Mouse (Mus musculus): Measurements from ENCODE around the gene Arhgap40. TPM values are rescaled to one million over a fixed set of nuclear protein-coding genes. Genes with fewer than 3 reads are reported as not detected.

The Arhgap40 gene
- polyA plus RNA-seq (2017; shearing (Covaris generic)), result not detected

DNA sequence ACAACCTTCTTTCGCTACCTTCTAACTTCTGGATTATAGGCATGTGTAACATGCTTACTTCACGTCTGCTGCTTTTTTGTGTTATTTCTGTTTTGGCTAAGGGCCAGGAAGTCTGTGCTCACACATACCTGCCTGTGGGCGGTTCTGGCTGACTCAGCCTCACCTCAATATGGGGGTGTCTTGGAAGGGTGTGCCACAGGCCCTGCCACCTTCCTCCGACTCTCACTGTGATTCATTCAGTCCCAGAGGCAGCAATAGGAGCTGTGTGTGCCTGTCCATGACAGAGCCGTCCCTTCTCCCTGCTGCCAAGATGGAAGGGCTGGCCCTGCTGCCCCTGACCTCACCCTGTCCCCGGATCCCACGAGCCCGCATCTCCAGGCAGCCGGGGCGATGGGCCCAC, at the start of gene Arhgap40:
TSS of gene Arhgap40 (plus strand) at position 269 of the 400 bp plus-strand sequence.
- no peak for ATAC-seq

DNA sequence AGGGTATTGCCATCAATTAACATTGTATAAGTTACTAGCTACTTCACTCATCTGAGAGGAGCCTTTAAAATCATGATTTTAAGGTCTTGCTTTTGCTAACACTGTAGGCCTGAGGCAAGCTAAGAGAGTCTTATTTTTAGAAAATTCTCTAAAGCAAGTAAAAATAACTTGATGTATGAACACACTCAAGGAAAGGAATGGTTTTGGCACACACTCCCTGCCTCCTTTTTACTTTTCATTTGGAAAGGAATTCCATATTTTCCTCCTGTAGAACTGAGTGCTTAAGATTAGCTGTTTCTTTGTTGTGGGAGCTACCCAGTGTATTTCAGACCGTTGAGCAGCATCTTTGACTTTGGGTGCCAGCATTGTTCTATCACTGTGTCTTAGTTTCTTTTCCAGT, 38.4 kb upstream of the Arhgap40 start:
- no peak for ATAC-seq

DNA sequence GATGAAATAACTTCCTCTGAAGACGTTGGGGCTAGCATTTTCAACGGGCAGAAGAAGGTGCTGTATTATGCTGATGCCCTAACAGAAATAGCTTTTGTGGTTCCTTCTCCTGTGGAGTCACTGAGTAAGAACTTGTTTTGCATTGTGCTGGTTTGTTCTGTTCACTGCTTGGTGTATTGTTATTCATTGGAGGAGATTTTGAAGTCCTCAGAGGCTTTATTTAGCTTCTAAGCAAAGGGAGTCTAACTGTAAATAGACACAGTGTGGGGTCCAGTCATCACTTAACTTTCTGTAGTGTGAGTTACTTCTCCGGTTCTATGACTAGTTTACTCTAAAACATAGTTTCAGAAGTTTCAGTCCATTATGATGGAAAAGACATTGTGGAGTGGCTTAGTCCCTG, 35.0 kb upstream of the Arhgap40 start:
- ATAC-seq, result no peak

DNA sequence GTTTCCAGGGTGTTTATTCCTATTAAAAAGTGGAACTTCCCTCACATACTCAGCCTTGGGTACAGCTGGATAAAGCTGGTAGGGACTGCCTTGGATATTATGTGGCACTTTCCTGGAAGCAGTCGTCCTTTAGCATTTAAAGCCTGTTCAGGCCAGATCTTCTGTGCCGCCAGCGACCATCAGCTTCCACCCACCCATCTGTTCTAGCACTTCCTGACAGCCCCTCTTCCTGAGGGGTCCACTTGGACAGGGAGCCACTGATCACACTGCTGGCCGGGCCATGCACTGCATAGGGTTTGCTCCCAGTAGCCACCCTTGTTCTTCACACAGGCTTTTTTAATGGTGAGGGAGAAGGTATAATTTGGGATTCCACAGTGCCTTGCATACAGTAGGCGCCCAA, 14.1 kb upstream of the Arhgap40 start:
- no peak for ATAC-seq

DNA sequence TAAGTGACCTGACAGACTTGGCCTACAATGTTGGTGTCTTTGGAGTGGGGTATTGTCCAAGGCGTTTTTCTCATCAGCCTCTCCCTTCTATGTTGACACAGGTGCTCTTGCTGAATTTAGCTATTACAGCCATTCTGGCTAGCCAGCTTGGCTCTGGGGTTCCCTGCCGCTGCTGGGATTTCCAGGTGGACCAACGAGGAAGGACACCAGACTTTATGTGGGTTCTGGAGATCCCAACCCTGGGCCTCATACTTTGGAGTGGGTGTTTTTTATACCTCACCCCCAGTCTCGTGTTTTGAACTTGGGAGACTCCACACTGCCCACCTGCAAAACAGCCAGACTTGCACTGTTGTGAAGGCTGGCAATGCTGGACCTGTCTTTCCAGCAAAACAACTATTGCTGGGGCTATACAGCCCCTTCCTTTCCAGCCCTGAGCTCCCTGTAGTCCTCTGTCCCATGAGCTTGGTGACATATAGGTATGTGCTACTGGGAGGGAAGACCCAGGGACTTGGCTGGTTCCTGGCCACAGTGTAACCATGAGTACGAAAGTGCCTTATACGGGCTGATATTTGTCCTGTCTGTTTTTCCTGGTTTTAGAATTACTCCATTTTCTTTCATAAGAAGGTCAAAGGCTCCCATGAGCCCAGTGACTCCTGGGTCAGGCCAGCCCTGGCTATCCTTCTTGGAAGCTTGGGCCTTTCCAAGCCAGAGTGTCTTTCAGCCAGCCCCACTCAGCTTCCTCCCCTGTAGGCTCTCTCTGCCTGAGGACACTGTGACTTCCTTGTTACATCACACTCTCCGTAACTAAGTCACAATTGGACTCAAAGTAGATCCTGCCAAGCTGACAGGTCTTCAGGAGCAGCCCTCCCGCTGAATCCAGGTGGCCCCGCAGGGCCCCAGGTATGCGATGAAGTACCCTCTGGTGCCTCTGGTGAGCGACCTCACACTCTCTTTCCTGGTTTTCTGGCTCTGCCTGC, 10.5 kb upstream of the Arhgap40 start, which contains the start of gene Adig:
TSS of gene Adig (plus strand) at position 777 of the 977 bp plus-strand sequence.
- no peak for ATAC-seq

DNA sequence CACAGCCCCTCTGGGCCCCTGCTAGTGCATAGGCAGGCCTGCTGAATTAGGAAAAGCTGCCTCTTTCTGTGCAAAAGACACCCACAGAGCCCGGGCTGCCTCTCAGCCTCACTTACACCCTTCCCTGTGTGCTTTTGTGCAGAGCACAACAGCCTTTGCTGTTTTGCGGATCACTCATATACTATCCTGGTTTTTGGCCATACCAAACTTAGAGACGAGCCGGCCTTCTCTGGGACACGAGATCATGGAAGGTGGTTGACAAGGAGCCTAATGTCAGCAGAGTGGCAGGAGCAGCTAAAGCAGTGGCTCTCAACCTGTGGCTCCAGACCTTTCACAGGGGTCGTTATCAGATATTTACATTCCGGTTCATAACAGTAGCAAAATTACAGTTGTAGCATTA, 9.4 kb upstream of the Arhgap40 start:
- ATAC-seq, result no peak

DNA sequence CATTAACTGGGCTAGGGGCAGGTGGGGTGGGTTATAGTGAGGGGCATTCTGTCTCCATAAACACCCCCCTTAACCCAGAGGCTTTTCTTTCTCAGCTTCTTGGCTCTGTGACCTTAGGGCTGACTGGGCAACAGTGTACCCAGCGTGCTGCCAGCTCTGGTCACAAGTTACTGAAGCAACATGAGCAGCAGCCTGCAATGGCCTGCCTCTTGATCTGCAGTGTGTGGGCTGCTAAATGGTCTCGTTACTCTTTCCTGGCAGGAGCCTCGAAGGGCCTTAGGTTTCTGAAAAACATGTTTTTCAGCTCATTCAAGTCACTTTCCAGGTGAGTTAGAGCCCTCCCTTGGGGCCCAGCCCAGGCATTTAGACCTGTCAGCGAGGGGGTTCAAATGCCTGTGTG, 8.9 kb upstream of the Arhgap40 start:
- no peak for ATAC-seq

DNA sequence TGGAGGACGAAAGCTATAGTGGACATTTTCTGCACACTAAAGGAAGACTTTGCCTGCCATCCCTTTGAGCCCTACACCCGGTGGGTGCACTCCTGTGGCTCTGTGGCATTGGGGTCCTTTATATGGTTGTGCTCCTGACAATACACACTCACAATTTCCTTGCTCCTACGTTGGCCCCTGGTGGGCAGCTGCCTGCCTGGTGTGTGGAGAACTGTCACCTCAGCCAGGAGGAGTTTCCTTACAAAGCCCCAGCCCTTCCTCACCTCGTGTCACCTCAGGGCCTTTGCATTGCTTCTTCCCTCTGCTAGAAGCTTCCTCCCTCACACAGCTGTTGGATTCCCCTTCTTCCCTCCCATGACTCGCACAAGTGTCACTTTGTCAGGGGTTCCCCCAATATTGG, 6.1 kb upstream of the Arhgap40 start:
- ATAC-seq, result no peak

DNA sequence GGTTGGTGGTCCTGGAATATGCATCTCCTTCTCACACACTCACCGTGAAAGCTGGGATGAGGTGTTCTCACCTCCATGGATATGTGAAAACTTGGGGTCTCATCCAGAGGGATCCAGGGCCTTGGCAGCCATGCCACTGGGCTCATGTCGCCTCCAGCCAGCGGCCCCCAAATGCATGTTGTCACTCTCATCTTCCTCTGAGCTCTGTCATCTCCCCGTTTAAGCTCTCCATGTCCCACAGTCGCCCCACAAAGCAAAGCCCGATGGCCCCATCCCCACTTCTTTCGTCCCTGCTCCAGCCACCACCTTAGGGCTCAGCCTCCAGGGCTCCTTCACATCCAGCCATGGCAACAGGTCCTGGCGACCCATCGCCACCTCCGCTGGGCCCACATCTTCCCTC, 5.5 kb upstream of the Arhgap40 start:
- no peak for ATAC-seq

DNA sequence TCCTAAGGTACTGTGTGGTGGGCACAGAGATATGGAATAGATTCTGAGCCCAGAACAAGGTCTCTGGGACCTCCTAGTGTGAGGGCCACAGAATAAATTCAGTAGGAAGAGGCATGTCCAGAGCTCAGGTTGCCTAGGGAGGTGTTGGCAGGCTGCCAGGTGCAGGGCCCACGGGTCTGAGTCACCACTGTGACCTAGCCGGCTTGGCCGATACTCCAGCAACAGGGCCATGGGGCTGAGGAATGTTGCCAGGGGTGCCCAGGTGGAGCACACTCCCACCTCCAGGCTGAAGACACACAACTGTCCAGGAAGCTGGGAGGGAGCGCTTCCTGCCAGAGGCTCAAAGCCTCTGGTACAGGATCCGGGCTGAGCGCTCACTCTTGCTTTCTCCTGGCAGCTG, 1.9 kb upstream of the Arhgap40 start:
- ATAC-seq, result no peak

DNA sequence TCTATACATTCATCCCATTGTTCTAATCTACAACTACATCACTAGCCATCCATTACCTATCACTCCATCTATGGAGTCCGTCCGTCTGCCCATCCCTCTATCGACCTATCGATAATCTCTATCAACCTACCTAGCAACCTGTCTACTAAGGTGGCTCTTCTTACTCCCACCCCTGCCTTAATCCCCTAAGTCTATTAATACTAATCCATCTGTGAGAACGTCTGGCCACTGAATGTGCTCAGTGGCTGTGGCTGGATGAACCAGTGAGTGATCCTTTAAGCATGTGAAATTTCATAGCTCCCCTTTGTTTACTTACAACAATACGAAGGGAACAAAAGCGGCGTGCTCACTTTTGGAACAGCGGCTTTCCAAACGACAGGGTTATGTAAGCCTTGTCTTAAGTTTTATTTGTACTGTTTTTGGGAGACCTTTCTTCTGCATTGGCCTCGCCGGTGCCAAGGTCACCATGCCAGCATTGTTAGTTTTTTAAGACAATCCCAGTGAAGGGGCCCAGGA, 1.3 kb downstream of the Arhgap40 start:
- no peak for ATAC-seq

DNA sequence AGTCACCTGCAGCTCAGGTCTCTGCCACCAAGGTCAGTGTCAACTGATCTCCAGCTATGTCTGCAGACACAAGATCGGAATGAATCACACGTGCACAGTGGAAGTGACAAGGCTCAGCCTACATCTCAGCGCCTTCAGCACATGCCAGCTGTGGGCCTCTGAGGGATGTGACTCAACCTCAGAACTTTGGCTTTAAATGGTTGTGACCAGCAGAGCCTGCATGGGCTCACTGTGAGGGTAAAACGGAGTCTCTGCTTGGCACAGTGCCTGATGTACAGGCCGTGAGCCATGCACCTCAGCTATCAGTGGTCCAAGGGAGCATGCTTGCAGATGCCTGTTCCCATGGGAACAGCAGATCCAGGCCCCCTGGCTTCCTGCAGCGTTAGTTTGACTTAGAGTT, 6.0 kb downstream of the Arhgap40 start:
- no peak for ATAC-seq

DNA sequence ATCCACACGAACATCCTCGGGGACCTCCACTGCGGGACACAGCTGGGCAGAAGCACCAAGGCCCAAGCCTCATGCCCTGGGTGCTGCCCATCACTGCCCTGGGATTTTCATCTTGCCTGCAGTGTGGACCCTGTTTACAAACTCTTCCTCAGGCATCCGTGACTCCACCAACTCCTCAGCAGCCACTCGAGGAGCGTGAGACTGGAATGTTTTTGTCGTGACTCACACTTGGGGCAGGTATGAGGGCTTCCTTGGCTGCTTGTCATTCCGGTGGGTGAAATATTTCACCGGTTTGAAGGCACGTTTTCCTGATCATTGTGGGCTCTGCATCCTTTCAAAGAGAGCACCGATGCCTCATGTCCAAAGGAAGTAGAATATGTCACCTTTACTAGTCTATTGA, 6.5 kb downstream of the Arhgap40 start:
- no peak for ATAC-seq

DNA sequence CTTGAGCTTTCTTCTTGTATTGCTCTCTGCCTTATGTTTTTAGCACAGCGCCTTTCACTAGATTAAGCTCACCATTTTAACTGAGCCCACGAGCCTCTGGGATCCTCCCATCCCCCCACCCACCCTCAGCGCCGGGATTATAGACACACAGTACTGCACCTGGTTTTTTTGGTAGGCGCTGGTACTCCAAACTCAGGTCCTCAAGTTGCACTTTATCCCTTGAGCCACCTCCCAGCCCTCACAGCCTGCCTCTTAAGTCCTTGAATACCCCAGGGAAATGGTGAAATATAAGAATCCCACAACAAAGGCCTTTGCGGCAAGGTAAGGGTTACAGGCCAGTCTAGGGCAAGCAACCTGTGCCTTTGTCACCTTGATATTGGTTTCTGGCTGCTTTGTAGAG, 7.2 kb downstream of the Arhgap40 start:
- no peak for ATAC-seq

DNA sequence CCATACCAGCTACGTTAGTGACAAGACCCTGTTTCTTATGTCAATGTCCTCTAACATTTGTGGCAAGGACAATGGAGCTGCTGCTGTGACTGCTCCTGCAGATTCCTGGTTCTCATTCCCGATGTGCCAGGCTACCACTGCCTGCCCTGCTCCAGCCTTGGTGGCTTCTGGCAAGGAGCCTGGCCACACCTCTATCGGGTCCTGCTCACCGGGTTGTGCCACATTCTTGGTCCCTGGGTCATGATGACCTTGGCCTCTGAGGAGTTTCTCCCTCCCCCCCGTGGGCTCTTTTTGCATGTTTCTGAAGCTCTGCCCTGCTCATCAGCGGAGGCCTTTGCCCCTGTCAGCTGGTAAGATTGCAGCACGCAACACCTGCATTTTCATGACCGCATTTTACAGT, 10.5 kb downstream of the Arhgap40 start:
- ATAC-seq, result no peak

DNA sequence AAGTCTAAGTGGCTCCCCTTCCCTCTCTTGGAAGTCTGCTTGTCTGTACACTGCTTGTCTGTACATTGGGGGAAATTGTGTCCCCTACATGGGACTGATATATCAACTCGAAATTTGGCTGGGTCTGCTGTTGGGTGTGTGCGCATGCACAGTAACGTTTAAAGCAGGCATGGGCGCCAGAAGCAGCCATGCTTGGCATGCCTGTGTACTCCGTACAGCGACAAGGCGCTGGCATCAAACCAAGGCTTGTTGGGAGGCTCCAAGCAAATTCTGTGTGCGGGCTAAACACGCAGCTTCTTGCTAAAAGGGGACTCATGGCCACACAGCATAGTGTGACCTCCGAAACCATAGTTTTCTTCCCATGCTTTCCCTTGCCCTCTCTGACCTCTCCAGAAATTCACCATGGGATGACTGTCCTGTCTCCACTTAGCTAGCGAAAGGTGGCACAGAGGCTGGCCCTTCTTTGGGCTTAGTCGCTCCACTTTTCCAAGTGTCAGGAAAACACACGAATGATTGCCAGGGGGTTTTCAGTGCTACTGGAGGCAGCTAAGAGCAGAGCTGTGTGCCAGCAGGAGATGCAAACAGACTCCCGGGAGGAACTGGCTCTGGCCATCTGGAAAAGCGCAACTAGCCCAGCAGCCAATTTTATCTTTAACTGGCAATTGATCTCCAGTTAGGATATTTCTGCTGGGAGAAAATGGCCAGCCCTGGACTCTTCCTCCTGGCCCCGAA, 11.7 kb downstream of the Arhgap40 start:
- no peak for ATAC-seq

DNA sequence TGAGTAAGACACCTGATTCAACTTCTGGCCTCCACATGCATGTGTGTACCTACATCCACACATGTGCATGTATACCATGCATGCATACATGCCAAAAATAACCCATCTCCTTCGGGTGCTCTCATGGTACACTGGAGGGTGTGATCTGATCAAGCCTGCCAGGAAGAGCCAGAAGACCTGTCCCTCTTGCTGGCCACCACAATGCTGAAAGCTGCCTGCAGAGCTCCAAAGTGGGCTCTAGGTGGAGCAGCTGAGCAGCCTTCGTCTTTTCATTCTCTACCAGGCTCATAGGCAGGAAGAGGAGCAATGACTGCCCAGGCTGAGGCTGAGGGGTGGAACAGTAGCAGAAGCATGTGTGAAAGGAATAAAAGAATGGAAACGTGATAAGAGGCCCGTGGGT, 21.5 kb downstream of the Arhgap40 start:
- ATAC-seq, result peak; percentile 63

DNA sequence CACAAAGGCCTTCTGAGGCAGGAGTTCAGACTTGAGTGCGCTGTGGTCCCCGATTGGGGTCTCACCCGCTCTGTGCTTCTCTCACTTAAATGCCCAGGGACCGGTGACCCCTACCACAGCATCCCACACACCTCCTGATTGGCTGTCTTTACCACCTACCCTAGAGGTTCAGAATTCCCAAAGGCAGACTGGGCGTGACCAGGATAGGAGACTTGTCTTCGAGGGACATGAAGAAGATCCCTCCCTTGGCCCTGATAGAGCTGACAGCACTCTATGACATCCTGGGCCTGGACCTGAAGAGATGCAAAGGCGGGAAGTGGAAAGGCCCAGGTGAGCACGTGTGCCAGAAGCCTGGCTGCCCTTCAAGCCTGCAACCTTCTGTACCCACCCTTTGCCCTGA, 22.0 kb downstream of the Arhgap40 start:
- no peak for ATAC-seq

DNA sequence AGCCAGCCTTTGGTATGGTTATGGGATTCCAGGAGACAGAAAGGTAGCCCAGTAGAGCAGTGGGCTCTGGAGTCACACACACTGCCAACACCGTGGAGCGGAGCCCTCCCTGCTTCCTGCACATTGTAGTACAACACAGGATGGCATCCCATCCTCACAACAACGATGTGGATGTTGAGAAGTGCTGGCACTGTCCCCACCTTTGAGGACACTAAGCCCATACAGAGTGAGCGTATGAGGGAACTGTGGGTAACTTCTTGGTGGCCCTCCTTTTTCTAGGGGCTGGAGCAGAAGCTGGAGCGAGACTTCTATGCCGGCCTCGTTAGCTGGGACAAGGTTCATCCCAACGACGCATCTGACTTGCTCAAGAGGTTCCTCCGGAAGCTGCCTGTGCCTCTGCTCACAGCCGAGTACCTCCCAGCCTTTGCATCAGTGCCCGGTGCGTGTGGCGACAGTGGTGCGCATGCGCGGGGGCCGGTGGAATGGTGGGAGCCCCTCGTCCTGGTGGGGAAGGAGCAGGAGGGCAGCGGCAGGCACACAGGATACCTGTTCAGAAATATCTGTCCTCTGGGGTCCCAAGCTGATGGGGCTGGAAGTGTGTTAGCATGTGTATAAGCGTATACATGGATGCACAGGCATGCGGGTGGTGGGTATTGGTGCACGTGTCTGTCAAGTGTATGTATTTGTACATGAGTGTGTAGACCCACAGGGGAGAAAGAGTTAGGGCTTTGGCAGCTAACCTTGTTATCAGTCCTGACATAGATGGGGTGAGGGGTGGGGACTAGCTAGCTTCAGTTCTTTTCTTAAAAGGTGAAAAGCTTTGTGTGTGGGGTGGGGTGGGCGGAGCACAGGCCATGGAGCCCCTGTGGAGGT, 27.1 kb downstream of the Arhgap40 start:
- no peak for ATAC-seq

DNA sequence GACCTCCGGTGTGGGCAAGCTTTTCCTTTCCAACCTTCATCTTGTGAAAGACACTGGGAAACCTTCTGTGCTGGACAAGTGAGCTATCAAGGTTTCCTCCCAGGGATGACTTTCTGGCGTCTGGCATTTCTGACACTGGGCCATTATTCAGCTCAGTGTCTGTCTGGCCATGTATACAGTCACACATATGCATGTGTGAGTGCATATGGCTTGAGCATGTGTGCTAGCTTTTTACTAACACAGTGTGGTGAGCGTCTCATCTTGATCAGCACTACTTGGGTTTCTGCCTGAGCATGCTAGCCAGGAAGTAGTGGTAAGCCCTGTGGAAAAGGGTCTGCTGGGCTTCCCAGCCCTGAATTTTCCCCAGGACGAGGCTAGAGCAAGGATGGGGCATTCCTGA, 28.7 kb downstream of the Arhgap40 start:
- no peak for ATAC-seq

DNA sequence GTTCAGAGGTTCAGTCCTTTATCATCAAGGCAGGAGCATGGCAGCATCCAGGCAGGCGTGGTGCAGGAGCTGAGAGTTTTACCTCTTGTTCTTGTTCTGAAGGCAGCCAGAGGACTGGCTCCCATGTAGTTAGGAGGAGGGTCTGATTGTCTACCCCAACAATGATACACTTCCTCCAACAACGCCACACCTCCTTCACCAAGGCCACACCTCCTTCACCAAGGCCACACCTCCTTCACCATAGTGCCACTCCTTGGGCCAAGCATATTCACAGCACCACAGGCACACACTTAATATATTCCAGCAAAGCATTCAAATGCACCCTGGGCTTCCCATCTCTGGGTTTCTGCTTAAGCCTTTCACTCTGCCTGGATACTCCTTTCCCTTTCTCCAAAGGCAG, 32.7 kb downstream of the Arhgap40 start:
- no peak for ATAC-seq

DNA sequence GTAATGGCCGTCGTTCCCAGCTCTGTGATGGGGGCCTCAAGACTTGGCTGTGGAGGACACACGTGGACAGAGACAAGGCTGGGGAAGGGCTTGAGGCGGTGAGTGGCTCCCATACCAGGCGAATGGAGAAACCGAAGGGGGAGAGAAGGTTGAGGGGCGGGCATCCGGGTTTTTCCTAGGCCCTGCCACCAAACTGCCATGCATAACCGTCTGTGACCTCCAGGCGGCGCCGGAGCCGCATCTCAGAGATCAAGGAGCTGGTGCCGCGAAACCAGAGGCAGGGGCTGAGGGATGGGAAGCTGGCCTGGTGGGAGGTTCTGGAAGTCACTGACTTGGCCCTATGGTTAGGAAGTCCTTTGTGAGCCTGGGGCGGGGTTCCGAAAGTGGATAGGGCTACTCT, 34.2 kb downstream of the Arhgap40 start:
- ATAC-seq, result peak; percentile 80

DNA sequence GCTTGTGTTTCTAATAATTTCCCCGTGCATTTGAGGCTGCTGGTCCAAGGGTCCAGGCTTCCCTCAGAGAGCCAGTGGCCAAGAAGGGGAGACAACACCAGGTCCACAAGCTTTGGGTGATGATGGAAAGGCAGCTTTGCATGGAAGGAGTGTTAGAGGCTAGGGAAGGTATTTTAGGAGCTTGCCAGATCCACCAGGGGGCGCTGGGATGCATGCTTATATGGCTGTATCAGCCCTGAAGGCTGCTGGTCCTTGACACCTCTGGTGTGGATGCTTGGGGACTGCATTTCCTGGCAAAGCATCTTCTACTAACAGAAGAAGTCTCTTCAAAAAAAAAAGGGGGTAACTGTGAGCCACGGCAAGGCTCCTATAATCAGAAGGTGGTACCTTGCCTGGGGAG, 37.5 kb downstream of the Arhgap40 start:
- peak; percentile 64 for ATAC-seq

Measured in activated CD4-positive, CD25-positive, alpha-beta regulatory T cell, adult 4 months (primary cell).